Mouse (Mus musculus): ENCODE measurements around the gene Klrg1. TPM values are rescaled to one million over a fixed set of nuclear protein-coding genes. Genes with fewer than 3 reads are reported as not detected.

Gene Klrg1
- polyA plus RNA-seq (2017; shearing (Covaris generic)), result 61.1 TPM

GRCm38 (mm10) chr6:122282782-122283181 is at the start of gene Klrg1:
Klrg1 (minus strand) TSS chr6:122282882.

GRCm38 (mm10) chr6:122308505-122309393 is 26.1 kb upstream of the Klrg1 start, which contains the start of gene M6pr:
M6pr (plus strand) TSS chr6:122308720.

Other genes with a start within 250 kb of the Klrg1 start
- 211 TPM for gene M6pr, start 25.8 kb upstream of the Klrg1 start, polyA plus RNA-seq (2017; shearing (Covaris generic))
- gene Phc1, start 57.7 kb upstream of the Klrg1 start, polyA plus RNA-seq (2017; shearing (Covaris generic)), result 14.1 TPM
- 0.06 TPM for gene Rimklb, start 215.9 kb upstream of the Klrg1 start, polyA plus RNA-seq (2017; shearing (Covaris generic))
- not detected for gene Mfap5, start 223.0 kb upstream of the Klrg1 start, polyA plus RNA-seq (2017; shearing (Covaris generic))

Measured in CD4-positive, CD25-positive, alpha-beta regulatory T cell (primary cell).